Mouse (Mus musculus) forebrain, embryonic 14.5 days (tissue): ENCODE measurements around the gene Mga. TPM values are rescaled to one million over a fixed set of nuclear protein-coding genes. Genes with fewer than 3 reads are reported as not detected.

Source experiments
- ATAC-seq: fragments of 200-750 bp; cut with Nextera tagmentation; 2 replicates; pipeline ENCODE4 v1.8.0; 2017; ENCODE audit warnings: mild to moderate bottlenecking, moderate library complexity
- DNase-seq: peaks from one replicate; pipeline ENCODE4 v3.0.0-alpha.2; 2015; ENCODE audit warnings: low spot score
- H3K27ac ChIP-seq: fragments of 300-500 bp; sonication (generic); 2 replicates; pipeline ENCODE4 v1.5.1; 2014; ENCODE audit warnings: low read depth, mild to moderate bottlenecking, control low read depth, low read length, moderate library complexity
- H3K27me3 ChIP-seq: fragments of 300-500 bp; sonication (generic); replicated peaks from 2 replicates; pipeline ENCODE4 v1.6.1; 2014; ENCODE audit warnings: low read length, control low read depth, mixed read lengths; ENCODE audit not compliant: control insufficient read depth, insufficient read depth
- H3K36me3 ChIP-seq: fragments of 300-500 bp; sonication (generic); 2 replicates; pipeline ENCODE4 v1.6.1; 2014; ENCODE audit warnings: low read length, control low read depth; ENCODE audit not compliant: control insufficient read depth, insufficient read depth
- H3K4me1 ChIP-seq: fragments of 300-500 bp; sonication (generic); 2 replicates; pipeline ENCODE4 v1.6.1; 2014; ENCODE audit warnings: antibody characterized with exemption, low read length, control low read depth; ENCODE audit not compliant: control insufficient read depth, insufficient read depth
- H3K4me2 ChIP-seq: fragments of 300-500 bp; sonication (generic); 2 replicates; pipeline ENCODE4 v1.6.1; 2014; ENCODE audit warnings: mild to moderate bottlenecking, control low read depth, low read length
- H3K4me3 ChIP-seq: fragments of 300-500 bp; sonication (generic); 2 replicates; pipeline ENCODE4 v1.5.1; 2014; ENCODE audit warnings: low read depth, low read length, control low read depth
- H3K9ac ChIP-seq: fragments of 300-500 bp; sonication (generic); 2 replicates; pipeline ENCODE4 v1.6.1; 2014; ENCODE audit warnings: mild to moderate bottlenecking, low read length, control low read depth, moderate library complexity
- H3K9me3 ChIP-seq: fragments of 300-500 bp; sonication (generic); replicated peaks from 2 replicates; pipeline ENCODE4 v1.6.1; 2016; ENCODE audit warnings: low read length, control low read depth, mixed read lengths; ENCODE audit not compliant: control insufficient read depth
- WGBS: fragments of 180-500 bp; shearing (Covaris S2); extraction: QIAGEN DNeasy Blood & Tissue Kit; methylation state at CpG from one replicate; pipeline ENCODE4 v1.1.7; 2014; 5-methylcytosine and 5-hydroxymethylcytosine counted together
- polyA plus RNA-seq: library from polyadenylated mRNA; unstranded; fragments of >200 nt; fragmentation: Nextera tagmentation; extraction: Ambion mirVana; gene quantifications from 2 replicates; pipeline ENCODE4 v1.2.1, GENCODE M21; 2014

Mga gene
- polyA plus RNA-seq, result 23.6 and 32.3 TPM in 2 replicates

GRCm38 (mm10) chr2:119897090-119897732, at the start of gene Mga:
Gene Mga (plus strand): TSS chr2:119897228.
- WGBS, result 1% methylated on average over 58 of the region's 58 CpGs
- H3K9me3 ChIP-seq, result no peaks in the 10 kb centered on the region
- peak; percentile 99 for DNase-seq

GRCm38 (mm10) chr2:119853811-119854210, 43.2 kb upstream of the Mga start:
- DNase-seq (no peak), ATAC-seq (no peak)
- Histone ChIP-seq H3K9ac (no peak overlapping the region), H3K4me3 (no peak overlapping the region), H3K27ac (no peak overlapping the region), H3K36me3 (no peaks in the 10 kb centered on the region), H3K4me2 (no peak overlapping the region), H3K27me3 (no peaks in the 10 kb centered on the region), H3K4me1 (no peaks in the 10 kb centered on the region), H3K9me3 (no peaks in the 10 kb centered on the region)
- 86% methylated on average over 4 of the region's 4 CpGs for WGBS

More at GRCm38 (mm10) chr2:119897090-119897732, at the start of gene Mga:
- H3K27me3 ChIP-seq, result no peaks in the 10 kb centered on the region
- peaks cover 15% of the 10 kb centered on the region for H3K4me1 ChIP-seq
- no peaks in the 10 kb centered on the region for H3K36me3 ChIP-seq
- H3K9ac ChIP-seq, result peak within 1 kb of the TSS; percentile 54
- peak within 1 kb of the TSS; percentile 98 for H3K4me2 ChIP-seq
- H3K27ac ChIP-seq, result peak within 1 kb of the TSS; percentile 79
- peak within 1 kb of the TSS; percentile 53 for H3K4me3 ChIP-seq
- peak; percentile 98 for ATAC-seq

GRCm38 (mm10) chr2:119855310-119855850, 41.6 kb upstream of the Mga start:
- no peak overlapping the region for H3K9ac ChIP-seq
- WGBS, result 73% methylated on average over 6 of the region's 6 CpGs

GRCm38 (mm10) chr2:119857341-119857740, 39.7 kb upstream of the Mga start:
- no peak overlapping the region for H3K4me3 ChIP-seq
- no peaks in the 10 kb centered on the region for H3K27me3 ChIP-seq
- H3K4me2 ChIP-seq, result no peak overlapping the region
- H3K9me3 ChIP-seq, result no peaks in the 10 kb centered on the region
- no peak overlapping the region for H3K9ac ChIP-seq
- H3K36me3 ChIP-seq, result no peaks in the 10 kb centered on the region
- H3K4me1 ChIP-seq, result no peaks in the 10 kb centered on the region
- no peak overlapping the region for H3K27ac ChIP-seq
- DNase-seq, result no peak
- no peak for ATAC-seq
- 90% methylated on average over 2 of the region's 2 CpGs for WGBS

More at GRCm38 (mm10) chr2:119855310-119855850, 41.6 kb upstream of the Mga start:
- H3K36me3 ChIP-seq, result no peaks in the 10 kb centered on the region
- ATAC-seq (no peak), DNase-seq (no peak)
- no peaks in the 10 kb centered on the region for H3K9me3 ChIP-seq
- no peaks in the 10 kb centered on the region for H3K4me1 ChIP-seq
- no peaks in the 10 kb centered on the region for H3K27me3 ChIP-seq
- no peak overlapping the region for H3K4me2 ChIP-seq
- no peak overlapping the region for H3K4me3 ChIP-seq
- no peak overlapping the region for H3K27ac ChIP-seq

- Histone ChIP-seq H3K9ac (no peak overlapping the region), H3K4me1 (no peaks in the 10 kb centered on the region), H3K4me2 (no peak overlapping the region), H3K9me3 (no peaks in the 10 kb centered on the region), H3K27ac (no peak overlapping the region), H3K27me3 (no peaks in the 10 kb centered on the region), H3K36me3 (no peaks in the 10 kb centered on the region), H3K4me3 (no peak overlapping the region)
- DNase-seq (no peak), ATAC-seq (no peak)
- WGBS, result 73% methylated on average over 4 of the region's 4 CpGs
Observed at GRCm38 (mm10) chr2:119864484-119864883, 32.5 kb upstream of the Mga start.

- ATAC-seq, result peak; percentile 91
- Histone ChIP-seq H3K9ac (peak overlapping the region; percentile 67), H3K27ac (peak overlapping the region; percentile 77), H3K4me3 (peak overlapping the region; percentile 51), H3K9me3 (no peaks in the 10 kb centered on the region), H3K27me3 (no peaks in the 10 kb centered on the region), H3K4me1 (peaks cover 4% of the 10 kb centered on the region; the same call in 1 of the 2 replicates), H3K4me2 (peak overlapping the region; percentile 88), H3K36me3 (no peaks in the 10 kb centered on the region)
- WGBS, result under 1% methylated on average over 70 of the region's 73 CpGs
- DNase-seq, result peak; percentile 80
Observed at GRCm38 (mm10) chr2:119872371-119873104, 24.5 kb upstream of the Mga start.

GRCm38 (mm10) chr2:119873105-119873464, 23.9 kb upstream of the Mga start:
- Histone ChIP-seq H3K4me1 (peaks cover 4% of the 10 kb centered on the region; the same call in 1 of the 2 replicates), H3K36me3 (no peaks in the 10 kb centered on the region), H3K9ac (peak overlapping the region; percentile 67), H3K9me3 (no peaks in the 10 kb centered on the region), H3K27me3 (no peaks in the 10 kb centered on the region), H3K4me3 (peak overlapping the region; percentile 51), H3K4me2 (peak overlapping the region; percentile 88), H3K27ac (peak overlapping the region; percentile 77)
- ATAC-seq (peak; percentile 96), DNase-seq (peak; percentile 94)
- WGBS, result 1% methylated on average over 35 of the region's 39 CpGs

GRCm38 (mm10) chr2:119875981-119876380, 21.0 kb upstream of the Mga start:
- Histone ChIP-seq H3K9ac (no peak overlapping the region), H3K27me3 (no peaks in the 10 kb centered on the region), H3K4me3 (no peak overlapping the region), H3K4me2 (no peak overlapping the region), H3K36me3 (no peaks in the 10 kb centered on the region), H3K27ac (no peak overlapping the region), H3K9me3 (no peaks in the 10 kb centered on the region), H3K4me1 (peaks cover 4% of the 10 kb centered on the region; the same call in 1 of the 2 replicates)
- DNase-seq (no peak), ATAC-seq (no peak)

GRCm38 (mm10) chr2:119887201-119887600, 9.8 kb upstream of the Mga start:
- Histone ChIP-seq H3K9me3 (no peaks in the 10 kb centered on the region), H3K9ac (no peak overlapping the region), H3K4me3 (no peak overlapping the region), H3K27me3 (no peaks in the 10 kb centered on the region), H3K4me1 (no peaks in the 10 kb centered on the region), H3K27ac (no peak overlapping the region), H3K36me3 (no peaks in the 10 kb centered on the region), H3K4me2 (no peak overlapping the region)
- ATAC-seq (no peak), DNase-seq (no peak)
- 89% methylated on average over 3 of the region's 3 CpGs for WGBS
